Mouse (Mus musculus): ENCODE results near the gene Eomes. TPM values are rescaled to one million over a fixed set of nuclear protein-coding genes. Genes with fewer than 3 reads are reported as not detected.
A peak's percentile ranks its signal among the peaks of the same experiment; 100 is the strongest.

Gene Eomes
- 7.9 and 8.2 TPM in 2 replicates for polyA plus RNA-seq (2011; ENCODE audit: insufficient read depth, insufficient read length, low read depth, missing spikeins)

DNA sequence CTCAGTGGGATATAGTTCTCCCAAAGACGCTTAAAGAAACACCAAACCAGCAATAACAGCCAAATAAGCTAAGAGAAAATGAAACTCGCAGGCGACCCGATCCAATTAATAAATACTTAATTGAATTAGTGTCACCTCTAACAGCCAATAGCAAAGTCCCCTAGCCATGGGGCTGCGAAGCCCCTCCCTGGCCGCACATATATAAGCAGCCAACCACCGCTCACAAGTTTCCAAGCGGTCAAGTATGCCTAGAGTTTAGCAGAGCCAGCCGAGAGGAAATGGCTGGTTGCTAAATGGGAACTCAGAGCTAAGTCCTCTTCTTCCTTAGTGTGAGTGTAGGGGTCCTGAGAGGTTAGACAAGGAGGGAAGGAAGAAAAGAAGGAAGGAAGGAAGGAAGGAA, at the start of gene Eomes:
Gene Eomes, plus strand, starts transcription at position 252 of the 400 bp plus-strand sequence.
- Histone ChIP-seq H3K36me3 (ENCODE audit: control insufficient read depth, insufficient read depth, low read length, poor library complexity, severe bottlenecking) (no peaks in the 10 kb centered on the region), H3K9ac (ENCODE audit: low read depth, poor library complexity, severe bottlenecking) (peak within 1 kb of the TSS; percentile 73), H3K27ac (ENCODE audit: insufficient read depth, low read length) (no peak within 1 kb of the TSS), H3K4me3 (ENCODE audit: low read depth, low read length) (peak within 1 kb of the TSS; percentile 88), H3K9me3 (replicated peaks; ENCODE audit: control insufficient read depth, insufficient read depth, low read length, poor library complexity, severe bottlenecking) (no peaks in the 10 kb centered on the region), H3K27me3 (ENCODE audit: control insufficient read depth, insufficient read depth, low read length, poor library complexity, severe bottlenecking) (peaks cover 32% of the 10 kb centered on the region), H3K4me1 (ENCODE audit: control insufficient read depth, insufficient read depth, low read length) (peaks cover 2% of the 10 kb centered on the region)
- TF ChIP-seq EP300 (IDR thresholded peaks at IDR 0.05; ENCODE audit: insufficient read depth, low read depth, low read length): no peak
- TF ChIP-seq POLR2A (IDR thresholded peaks at IDR 0.05; ENCODE audit: insufficient read depth, low read length): no peak
- no peak for TF ChIP-seq CTCF (IDR thresholded peaks at IDR 0.05; ENCODE audit: low read depth, low read length)

DNA sequence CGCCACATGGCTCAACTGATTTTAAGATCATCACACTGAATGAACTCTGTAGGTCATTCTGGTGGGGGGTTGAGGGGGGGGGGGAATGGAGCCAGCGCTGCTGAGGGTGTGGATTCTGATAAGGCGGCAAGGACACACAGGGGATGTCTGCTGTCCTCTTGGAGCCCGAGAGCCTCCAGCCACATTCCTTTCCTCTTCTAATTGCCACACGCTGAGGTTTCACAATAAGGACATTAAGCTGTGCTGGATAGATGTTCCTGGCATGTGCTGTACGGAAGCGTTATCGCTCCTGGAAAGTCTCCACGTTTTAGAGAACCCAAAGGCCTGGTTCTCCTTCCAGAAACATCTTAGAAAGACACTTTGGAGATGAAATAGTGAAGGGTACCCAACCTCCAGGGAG, 33.2 kb upstream of the Eomes start:
- Histone ChIP-seq H3K9me3 (replicated peaks; ENCODE audit: control insufficient read depth, insufficient read depth, low read length, poor library complexity, severe bottlenecking) (no peaks in the 10 kb centered on the region), H3K36me3 (ENCODE audit: control insufficient read depth, insufficient read depth, low read length, poor library complexity, severe bottlenecking) (no peaks in the 10 kb centered on the region), H3K9ac (ENCODE audit: low read depth, poor library complexity, severe bottlenecking) (no peak overlapping the region), H3K4me3 (ENCODE audit: low read depth, low read length) (no peak overlapping the region), H3K4me1 (ENCODE audit: control insufficient read depth, insufficient read depth, low read length) (no peaks in the 10 kb centered on the region), H3K27me3 (ENCODE audit: control insufficient read depth, insufficient read depth, low read length, poor library complexity, severe bottlenecking) (no peaks in the 10 kb centered on the region), H3K27ac (ENCODE audit: insufficient read depth, low read length) (no peak overlapping the region)
- TF ChIP-seq POLR2A (IDR thresholded peaks at IDR 0.05; ENCODE audit: insufficient read depth, low read length): no peak
- no peak for TF ChIP-seq CTCF (IDR thresholded peaks at IDR 0.05; ENCODE audit: low read depth, low read length)

DNA sequence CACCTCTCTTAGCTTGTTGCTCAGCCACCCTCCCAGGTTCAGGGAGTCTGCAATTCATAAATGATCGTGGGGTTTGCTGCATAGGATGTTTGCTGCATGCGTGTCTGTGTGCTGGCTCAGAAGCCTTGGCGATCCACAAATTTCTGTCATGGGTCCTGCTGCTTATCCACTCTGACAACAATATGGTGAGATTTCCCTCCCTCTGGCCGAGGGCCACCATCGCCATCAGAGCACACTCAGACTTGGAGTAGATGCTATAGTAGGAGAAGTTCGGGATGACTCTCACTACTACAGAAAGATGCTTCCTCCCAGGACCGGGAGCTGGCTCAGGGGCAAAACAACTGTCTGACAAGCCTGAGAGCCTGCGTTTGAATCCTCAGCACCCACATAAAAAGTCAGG, 28.7 kb upstream of the Eomes start:
- no peaks in the 10 kb centered on the region for H3K4me1 ChIP-seq (ENCODE audit: control insufficient read depth, insufficient read depth, low read length)
- TF ChIP-seq POLR2A (IDR thresholded peaks at IDR 0.05; ENCODE audit: insufficient read depth, low read length) (no peak), EP300 (IDR thresholded peaks at IDR 0.05; ENCODE audit: insufficient read depth, low read depth, low read length) (no peak), CTCF (IDR thresholded peaks at IDR 0.05; ENCODE audit: low read depth, low read length) (no peak)
- H3K9ac ChIP-seq (ENCODE audit: low read depth, poor library complexity, severe bottlenecking): no peak overlapping the region
- no peaks in the 10 kb centered on the region for H3K36me3 ChIP-seq (ENCODE audit: control insufficient read depth, insufficient read depth, low read length, poor library complexity, severe bottlenecking)
- H3K27ac ChIP-seq (ENCODE audit: insufficient read depth, low read length): no peak overlapping the region
- no peaks in the 10 kb centered on the region for H3K9me3 ChIP-seq (replicated peaks; ENCODE audit: control insufficient read depth, insufficient read depth, low read length, poor library complexity, severe bottlenecking)
- no peaks in the 10 kb centered on the region for H3K27me3 ChIP-seq (ENCODE audit: control insufficient read depth, insufficient read depth, low read length, poor library complexity, severe bottlenecking)
- H3K4me3 ChIP-seq (ENCODE audit: low read depth, low read length): no peak overlapping the region

DNA sequence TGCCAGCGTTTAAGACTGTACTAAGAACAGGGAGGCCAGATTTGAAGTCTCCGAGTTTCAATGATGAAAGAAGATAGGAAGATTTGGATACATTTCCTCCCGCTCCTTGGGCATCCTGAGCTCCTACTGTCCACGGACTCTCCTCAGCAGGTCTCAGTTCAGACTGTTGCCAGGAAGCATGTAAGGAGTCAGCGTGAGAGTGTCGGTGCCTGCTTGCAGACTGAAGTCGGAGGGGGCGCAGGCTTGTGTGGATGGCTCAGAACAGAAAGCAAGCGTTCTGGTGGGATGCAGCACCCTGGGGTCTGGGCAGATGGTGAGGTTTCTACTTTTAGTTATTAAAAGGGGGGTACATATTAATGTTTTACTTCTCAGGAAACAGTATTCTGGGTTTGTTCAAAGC, 24.6 kb upstream of the Eomes start:
- no peak overlapping the region for H3K9ac ChIP-seq (ENCODE audit: low read depth, poor library complexity, severe bottlenecking)
- H3K27me3 ChIP-seq (ENCODE audit: control insufficient read depth, insufficient read depth, low read length, poor library complexity, severe bottlenecking): no peaks in the 10 kb centered on the region
- TF ChIP-seq POLR2A (IDR thresholded peaks at IDR 0.05; ENCODE audit: insufficient read depth, low read length) (no peak), CTCF (IDR thresholded peaks at IDR 0.05; ENCODE audit: low read depth, low read length) (no peak), EP300 (IDR thresholded peaks at IDR 0.05; ENCODE audit: insufficient read depth, low read depth, low read length) (no peak)
- H3K9me3 ChIP-seq (replicated peaks; ENCODE audit: control insufficient read depth, insufficient read depth, low read length, poor library complexity, severe bottlenecking): no peaks in the 10 kb centered on the region
- no peaks in the 10 kb centered on the region for H3K4me1 ChIP-seq (ENCODE audit: control insufficient read depth, insufficient read depth, low read length)
- H3K36me3 ChIP-seq (ENCODE audit: control insufficient read depth, insufficient read depth, low read length, poor library complexity, severe bottlenecking): no peaks in the 10 kb centered on the region
- no peak overlapping the region for H3K27ac ChIP-seq (ENCODE audit: insufficient read depth, low read length)
- H3K4me3 ChIP-seq (ENCODE audit: low read depth, low read length): no peak overlapping the region

DNA sequence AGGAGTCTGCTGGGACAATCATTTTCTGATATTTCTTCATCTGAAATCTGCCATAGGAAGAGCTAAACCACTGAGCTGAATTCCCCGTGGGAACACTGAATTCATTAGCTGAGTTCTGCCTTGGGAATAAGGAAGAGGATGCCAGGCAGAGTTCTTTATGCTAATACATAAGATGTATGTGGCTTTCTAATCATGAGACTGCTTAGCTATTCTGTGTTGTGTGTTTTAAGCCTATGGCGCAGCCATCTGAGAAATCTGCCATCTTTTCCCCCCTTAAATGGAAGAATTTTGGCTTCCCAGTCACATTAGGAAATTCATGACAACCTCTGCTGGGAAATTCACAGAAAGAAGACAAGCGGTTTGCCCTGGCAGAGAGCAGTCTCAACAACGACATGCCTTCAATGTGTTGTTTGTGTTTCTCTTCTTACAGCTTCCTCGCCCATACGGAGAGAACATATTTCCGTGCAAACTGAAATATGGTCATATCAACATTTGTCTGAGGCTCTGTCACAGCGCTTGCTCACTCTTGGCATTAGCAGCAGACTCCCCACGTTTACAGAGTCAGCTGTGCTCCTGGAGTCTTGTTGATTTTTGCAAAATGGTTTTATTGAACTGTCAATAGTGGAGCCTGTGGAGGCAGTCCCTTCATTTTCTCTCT, 22.7 kb upstream of the Eomes start:
- no peaks in the 10 kb centered on the region for H3K9me3 ChIP-seq (replicated peaks; ENCODE audit: control insufficient read depth, insufficient read depth, low read length, poor library complexity, severe bottlenecking)
- no peak overlapping the region for H3K27ac ChIP-seq (ENCODE audit: insufficient read depth, low read length)
- H3K9ac ChIP-seq (ENCODE audit: low read depth, poor library complexity, severe bottlenecking): no peak overlapping the region
- no peaks in the 10 kb centered on the region for H3K4me1 ChIP-seq (ENCODE audit: control insufficient read depth, insufficient read depth, low read length)
- H3K36me3 ChIP-seq (ENCODE audit: control insufficient read depth, insufficient read depth, low read length, poor library complexity, severe bottlenecking): no peaks in the 10 kb centered on the region
- H3K4me3 ChIP-seq (ENCODE audit: low read depth, low read length): no peak overlapping the region
- no peaks in the 10 kb centered on the region for H3K27me3 ChIP-seq (ENCODE audit: control insufficient read depth, insufficient read depth, low read length, poor library complexity, severe bottlenecking)
- TF ChIP-seq EP300 (IDR thresholded peaks at IDR 0.05; ENCODE audit: insufficient read depth, low read depth, low read length) (no peak), POLR2A (IDR thresholded peaks at IDR 0.05; ENCODE audit: insufficient read depth, low read length) (no peak), CTCF (IDR thresholded peaks at IDR 0.05; ENCODE audit: low read depth, low read length) (no peak)

DNA sequence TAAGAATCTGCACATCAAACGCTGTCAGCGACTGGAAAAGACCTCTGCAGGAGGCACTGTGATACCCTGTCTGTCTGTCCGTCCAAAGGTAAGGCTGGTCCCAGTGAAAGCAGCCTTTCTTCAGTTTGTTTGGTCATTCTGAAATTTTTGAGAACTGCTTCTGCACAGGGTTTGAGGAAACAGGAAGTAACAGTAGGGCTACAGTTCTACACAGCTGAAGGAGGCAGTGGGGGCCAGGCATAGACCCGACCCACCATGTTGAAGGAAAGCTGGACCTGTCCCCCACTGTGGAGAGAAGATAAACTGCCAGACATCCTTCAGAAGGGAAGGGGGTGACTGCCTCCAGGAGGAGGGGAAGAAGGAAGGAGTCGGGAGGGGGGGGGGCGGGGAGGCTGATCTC, 21.6 kb upstream of the Eomes start:
- no peak overlapping the region for H3K9ac ChIP-seq (ENCODE audit: low read depth, poor library complexity, severe bottlenecking)
- no peaks in the 10 kb centered on the region for H3K27me3 ChIP-seq (ENCODE audit: control insufficient read depth, insufficient read depth, low read length, poor library complexity, severe bottlenecking)
- H3K9me3 ChIP-seq (replicated peaks; ENCODE audit: control insufficient read depth, insufficient read depth, low read length, poor library complexity, severe bottlenecking): no peaks in the 10 kb centered on the region
- no peak overlapping the region for H3K4me3 ChIP-seq (ENCODE audit: low read depth, low read length)
- H3K36me3 ChIP-seq (ENCODE audit: control insufficient read depth, insufficient read depth, low read length, poor library complexity, severe bottlenecking): no peaks in the 10 kb centered on the region
- TF ChIP-seq CTCF (IDR thresholded peaks at IDR 0.05; ENCODE audit: low read depth, low read length) (no peak), EP300 (IDR thresholded peaks at IDR 0.05; ENCODE audit: insufficient read depth, low read depth, low read length) (no peak), POLR2A (IDR thresholded peaks at IDR 0.05; ENCODE audit: insufficient read depth, low read length) (no peak)
- no peaks in the 10 kb centered on the region for H3K4me1 ChIP-seq (ENCODE audit: control insufficient read depth, insufficient read depth, low read length)
- no peak overlapping the region for H3K27ac ChIP-seq (ENCODE audit: insufficient read depth, low read length)

Data from ES-Bruce4 (cell line).